Mouse (Mus musculus) heart, embryonic 13.5 days (tissue): Measurements from ENCODE around the gene Adipoq. TPM values are rescaled to one million over a fixed set of nuclear protein-coding genes. Genes with fewer than 3 reads are reported as not detected.

Experiments used
- ATAC-seq: fragments of 200-750 bp; cut with Nextera tagmentation; 2 replicates; pipeline ENCODE4 v1.8.0; 2017; ENCODE audit warnings: moderate TSS enrichment; ENCODE audit not compliant: insufficient number of reproducible peaks, low FRiP score, low TSS enrichment; ENCODE audit errors: extremely low read depth
- H3K27ac ChIP-seq: fragments of 300-500 bp; sonication (generic); replicated peaks from 2 replicates; pipeline ENCODE4 v1.5.1; 2015; ENCODE audit warnings: moderate library complexity, mild to moderate bottlenecking, inconsistent platforms
- H3K27me3 ChIP-seq: fragments of 300-500 bp; sonication (generic); replicated peaks from 2 replicates; pipeline ENCODE4 v1.6.1; 2015; ENCODE audit warnings: mild to moderate bottlenecking, inconsistent platforms
- H3K36me3 ChIP-seq: fragments of 300-500 bp; sonication (generic); 2 replicates; pipeline ENCODE4 v1.6.1; 2015; ENCODE audit warnings: mild to moderate bottlenecking, inconsistent platforms
- H3K4me1 ChIP-seq: fragments of 300-500 bp; sonication (generic); 2 replicates; pipeline ENCODE4 v1.6.1; 2015; ENCODE audit warnings: inconsistent platforms
- H3K4me2 ChIP-seq: fragments of 300-500 bp; sonication (generic); 2 replicates; pipeline ENCODE4 v1.6.1; 2015; ENCODE audit warnings: inconsistent platforms, mild to moderate bottlenecking, moderate library complexity
- H3K4me3 ChIP-seq: fragments of 300-500 bp; sonication (generic); 2 replicates; pipeline ENCODE4 v1.5.1; 2015; ENCODE audit warnings: moderate library complexity, mild to moderate bottlenecking, inconsistent platforms
- H3K9ac ChIP-seq: fragments of 300-500 bp; sonication (generic); 2 replicates; pipeline ENCODE4 v1.6.1; 2015; ENCODE audit warnings: inconsistent platforms, mild to moderate bottlenecking, moderate library complexity
- H3K9me3 ChIP-seq: fragments of 300-500 bp; sonication (generic); 2 replicates; pipeline ENCODE4 v1.6.1; 2016; ENCODE audit warnings: inconsistent platforms
- WGBS: fragments of 180-500 bp; shearing (Covaris S2); methylation state at CpG from one replicate; pipeline ENCODE4 v1.1.7; 2015; ENCODE audit warnings: mixed read lengths; 5-methylcytosine and 5-hydroxymethylcytosine counted together
- polyA plus RNA-seq: library from polyadenylated mRNA; unstranded; fragments of >200 nt; fragmentation: Nextera tagmentation; extraction: Ambion mirVana; gene quantifications from 2 replicates; pipeline ENCODE4 v1.2.1, GENCODE M21; 2015

Adipoq gene
- polyA plus RNA-seq, 1 experiment from 2014 or later, result 0.15 TPM

DNA sequence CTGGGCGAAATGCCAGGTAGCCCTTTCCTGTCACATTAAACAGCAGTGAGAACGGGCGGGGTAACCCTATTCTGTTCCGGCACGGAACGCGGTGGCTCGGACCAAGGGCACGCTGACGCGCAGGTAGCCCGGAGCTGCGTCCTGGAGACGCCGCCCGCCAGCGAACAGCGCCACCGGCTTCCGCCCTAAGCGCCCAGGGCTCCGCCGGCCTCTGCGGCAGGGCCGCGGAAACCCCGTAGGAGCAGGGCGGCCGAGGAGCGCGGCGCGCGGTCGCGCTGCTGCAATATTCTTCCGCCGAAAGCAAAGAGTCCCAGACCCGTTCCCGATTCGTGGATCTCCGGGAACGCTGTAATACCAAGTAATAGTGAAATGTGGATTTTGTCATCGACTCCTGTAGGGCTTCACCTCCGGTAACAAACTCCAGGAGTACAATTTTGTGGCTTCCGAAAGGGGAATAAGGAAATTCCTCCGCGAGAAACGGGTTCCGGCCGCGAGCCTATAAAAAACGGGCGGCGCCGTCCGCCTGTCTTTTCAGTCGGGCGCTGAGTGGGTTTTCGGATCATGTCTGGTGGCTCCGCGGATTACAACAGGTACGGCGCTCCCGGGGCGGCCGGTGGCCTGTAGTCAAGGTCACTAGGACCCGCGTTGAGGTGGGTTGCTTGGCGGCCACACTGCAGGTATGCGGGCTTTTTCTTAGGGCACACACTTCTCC lies 38.9 kb upstream of the Adipoq start, which contains the start of gene Eif4a2:
Eif4a2 (plus strand) TSS at position 214 of the 712 bp plus-strand sequence.
- no peaks in the 10 kb centered on the region for H3K27me3 ChIP-seq
- peak; percentile 77 for ATAC-seq
- peak within 1 kb of the TSS; percentile 99 for H3K9ac ChIP-seq
- H3K27ac ChIP-seq, result peak within 1 kb of the TSS; percentile 98
- peaks cover 47% of the 10 kb centered on the region for H3K4me1 ChIP-seq
- H3K9me3 ChIP-seq, result no peaks in the 10 kb centered on the region
- peak within 1 kb of the TSS; percentile 97 for H3K4me2 ChIP-seq
- WGBS, result under 1% methylated on average over 71 of the region's 71 CpGs
- peaks cover 41% of the 10 kb centered on the region for H3K36me3 ChIP-seq
- peak within 1 kb of the TSS; percentile 84 for H3K4me3 ChIP-seq

GRCm38 (mm10) chr16:23107946-23108759 lies 38.2 kb upstream of the Adipoq start:
- H3K9me3 ChIP-seq, result no peaks in the 10 kb centered on the region
- peak overlapping the region; percentile 99 for H3K9ac ChIP-seq
- under 1% methylated on average over 52 of the region's 52 CpGs for WGBS
- peaks cover 48% of the 10 kb centered on the region for H3K36me3 ChIP-seq
- no peaks in the 10 kb centered on the region for H3K27me3 ChIP-seq
- H3K4me3 ChIP-seq, result peak overlapping the region; percentile 84
- peak; percentile 78 for ATAC-seq
- peak overlapping the region; percentile 97 for H3K4me2 ChIP-seq
- peaks cover 49% of the 10 kb centered on the region for H3K4me1 ChIP-seq
- peak overlapping the region; percentile 98 for H3K27ac ChIP-seq

GRCm38 (mm10) chr16:23108943-23109342 lies 37.4 kb upstream of the Adipoq start:
- Histone ChIP-seq H3K9me3 (no peaks in the 10 kb centered on the region), H3K27me3 (no peaks in the 10 kb centered on the region), H3K4me2 (peak overlapping the region; percentile 97), H3K4me3 (peak overlapping the region; percentile 84), H3K9ac (peak overlapping the region; percentile 99), H3K36me3 (peaks cover 53% of the 10 kb centered on the region), H3K27ac (peak overlapping the region; percentile 98), H3K4me1 (peaks cover 49% of the 10 kb centered on the region)
- no peak for ATAC-seq
- 4% methylated on average over 5 of the region's 5 CpGs for WGBS

- 55% methylated on average over 5 of the region's 5 CpGs for WGBS
- H3K27ac ChIP-seq, result peak overlapping the region; percentile 98
Measured at GRCm38 (mm10) chr16:23109350-23110280, 36.7 kb upstream of the Adipoq start.

DNA sequence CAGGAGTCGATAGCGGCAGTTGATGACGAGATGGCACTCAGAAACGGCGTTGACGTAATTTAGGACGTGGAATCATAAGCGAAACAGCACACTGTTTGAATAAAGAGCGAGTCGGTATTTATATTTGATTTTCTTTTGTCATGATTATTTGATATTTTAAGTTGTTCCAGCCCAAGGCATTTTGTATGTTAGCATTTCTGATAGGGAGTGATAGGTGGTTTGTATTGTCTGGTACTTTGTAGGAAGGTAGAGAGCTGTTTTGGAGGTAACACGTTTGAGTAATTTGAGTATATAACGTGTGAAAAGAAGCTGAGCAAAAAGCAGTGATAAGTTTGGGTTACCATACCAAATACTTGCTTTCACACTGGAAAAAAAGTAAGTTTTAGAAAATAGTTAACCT lies 34.0 kb upstream of the Adipoq start:
- Histone ChIP-seq H3K4me3 (peak overlapping the region; percentile 20; the same call in 1 of the 2 replicates), H3K4me1 (peaks cover 40% of the 10 kb centered on the region), H3K27me3 (no peaks in the 10 kb centered on the region), H3K4me2 (0 out of 2 replicates have a peak overlapping the region, but pooled peaks have one; percentile 97), H3K9me3 (no peaks in the 10 kb centered on the region), H3K9ac (peak overlapping the region; percentile 56; the same call in 1 of the 2 replicates), H3K27ac (no peak overlapping the region), H3K36me3 (peaks cover 83% of the 10 kb centered on the region)
- 78% methylated on average over 12 of the region's 12 CpGs for WGBS
- ATAC-seq, result no peak

More at GRCm38 (mm10) chr16:23109350-23110280, 36.7 kb upstream of the Adipoq start:
- Histone ChIP-seq H3K36me3 (peaks cover 59% of the 10 kb centered on the region), H3K4me3 (peak overlapping the region; percentile 84), H3K4me1 (peaks cover 49% of the 10 kb centered on the region), H3K27me3 (no peaks in the 10 kb centered on the region), H3K9ac (peak overlapping the region; percentile 99), H3K4me2 (peak overlapping the region; percentile 97), H3K9me3 (no peaks in the 10 kb centered on the region)
- ATAC-seq, result no peak

DNA sequence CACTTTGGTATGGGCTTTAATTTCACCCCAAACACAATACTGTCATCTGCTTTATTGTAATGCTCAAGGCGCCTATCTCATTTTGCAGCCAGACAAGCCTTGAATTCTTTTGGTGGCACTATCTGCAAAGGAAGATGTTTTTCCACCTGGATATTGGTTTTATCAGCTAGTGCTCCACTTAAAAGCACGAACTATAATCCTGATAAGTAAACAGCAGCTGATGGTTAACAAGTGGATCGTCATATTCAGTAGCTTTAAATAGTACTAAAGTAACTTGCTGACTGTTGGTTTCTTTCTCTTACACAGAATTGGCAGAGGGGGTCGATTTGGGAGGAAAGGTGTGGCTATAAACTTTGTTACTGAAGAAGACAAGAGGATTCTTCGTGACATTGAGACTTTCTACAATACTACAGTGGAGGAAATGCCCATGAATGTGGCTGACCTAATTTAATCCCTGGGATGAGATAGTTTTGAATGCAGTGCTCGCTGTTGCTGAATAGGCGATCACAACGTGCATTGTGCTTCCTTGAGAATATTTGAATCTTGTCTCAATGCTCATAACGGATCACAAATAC lies 33.4 kb upstream of the Adipoq start:
- H3K9ac ChIP-seq, result 0 out of 2 replicates have a peak overlapping the region, but pooled peaks have one; percentile 56
- no peaks in the 10 kb centered on the region for H3K9me3 ChIP-seq
- no peak overlapping the region for H3K4me3 ChIP-seq
- no peaks in the 10 kb centered on the region for H3K27me3 ChIP-seq
- 37% methylated on average over 9 of the region's 9 CpGs for WGBS
- ATAC-seq, result no peak
- 0 out of 2 replicates have a peak overlapping the region, but pooled peaks have one; percentile 16 for H3K4me2 ChIP-seq
- no peak overlapping the region for H3K27ac ChIP-seq
- H3K4me1 ChIP-seq, result peaks cover 40% of the 10 kb centered on the region
- H3K36me3 ChIP-seq, result peaks cover 89% of the 10 kb centered on the region

GRCm38 (mm10) chr16:23113903-23114302 lies 32.4 kb upstream of the Adipoq start:
- Histone ChIP-seq H3K36me3 (peaks cover 87% of the 10 kb centered on the region), H3K4me3 (no peak overlapping the region), H3K4me2 (no peak overlapping the region), H3K9ac (no peak overlapping the region), H3K4me1 (peaks cover 40% of the 10 kb centered on the region), H3K9me3 (no peaks in the 10 kb centered on the region), H3K27ac (no peak overlapping the region), H3K27me3 (no peaks in the 10 kb centered on the region)
- no peak for ATAC-seq

GRCm38 (mm10) chr16:23114339-23115171 lies 31.8 kb upstream of the Adipoq start:
- Histone ChIP-seq H3K4me1 (peaks cover 33% of the 10 kb centered on the region), H3K9ac (no peak overlapping the region), H3K4me2 (no peak overlapping the region), H3K27me3 (no peaks in the 10 kb centered on the region), H3K9me3 (no peaks in the 10 kb centered on the region), H3K4me3 (no peak overlapping the region), H3K36me3 (peaks cover 87% of the 10 kb centered on the region), H3K27ac (no peak overlapping the region)
- no peak for ATAC-seq
- WGBS, result 67% methylated on average over 5 of the region's 5 CpGs

DNA sequence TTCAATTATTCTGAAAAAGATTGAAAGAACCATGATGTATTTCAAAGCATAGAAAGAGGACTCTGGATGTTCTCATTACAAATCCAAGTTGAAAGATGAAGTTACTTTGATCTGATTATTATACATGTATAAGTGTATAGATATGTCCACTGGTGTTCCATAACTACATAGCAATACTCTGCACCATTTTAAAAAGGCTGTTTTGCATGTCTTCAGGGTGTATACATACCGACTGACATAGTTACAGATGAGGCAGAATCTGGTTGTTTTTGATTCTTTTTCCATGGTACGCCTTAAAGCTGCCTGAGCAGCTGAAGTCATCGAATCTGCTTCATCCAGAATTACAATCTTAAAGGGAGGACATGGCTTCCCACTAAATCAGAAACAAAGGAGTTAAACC lies 30.9 kb upstream of the Adipoq start:
- peaks cover 85% of the 10 kb centered on the region for H3K36me3 ChIP-seq

DNA sequence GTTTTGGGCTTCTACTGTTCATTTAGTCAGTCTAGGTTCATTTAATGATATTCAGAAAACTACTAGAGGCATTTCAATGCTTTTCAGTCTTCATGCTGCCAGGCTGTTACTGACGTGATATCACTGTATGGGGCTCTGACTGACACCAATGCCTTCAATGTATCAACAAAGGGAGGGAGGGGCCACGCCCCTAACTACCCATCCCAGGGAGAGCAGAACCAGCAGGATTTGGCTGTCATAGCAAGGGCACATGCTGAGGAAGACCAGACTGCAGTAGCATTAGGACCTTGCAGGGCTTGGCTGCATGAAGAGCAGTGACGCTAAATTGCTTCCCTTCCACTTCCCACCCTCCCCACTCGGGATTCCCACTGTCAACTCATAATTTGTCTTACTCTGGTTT lies 29.2 kb upstream of the Adipoq start:
- no peaks in the 10 kb centered on the region for H3K27me3 ChIP-seq
- H3K4me2 ChIP-seq, result no peak overlapping the region
- no peak overlapping the region for H3K4me3 ChIP-seq
- H3K9ac ChIP-seq, result no peak overlapping the region
- no peaks in the 10 kb centered on the region for H3K9me3 ChIP-seq
- H3K27ac ChIP-seq, result no peak overlapping the region
- no peak for ATAC-seq
- H3K4me1 ChIP-seq, result peaks cover 7% of the 10 kb centered on the region
- 46% methylated on average over 4 of the region's 4 CpGs for WGBS
- peaks cover 85% of the 10 kb centered on the region for H3K36me3 ChIP-seq

More for the DNA sequence above, 30.9 kb upstream of the Adipoq start:
- H3K9me3 ChIP-seq, result no peaks in the 10 kb centered on the region
- H3K9ac ChIP-seq, result no peak overlapping the region
- no peak for ATAC-seq
- 78% methylated on average over 3 of the region's 3 CpGs for WGBS
- H3K27ac ChIP-seq, result no peak overlapping the region
- no peak overlapping the region for H3K4me3 ChIP-seq
- peaks cover 24% of the 10 kb centered on the region for H3K4me1 ChIP-seq
- H3K27me3 ChIP-seq, result no peaks in the 10 kb centered on the region
- no peak overlapping the region for H3K4me2 ChIP-seq
